Mouse (Mus musculus): ENCODE data around the gene Galk1.

Galk1 gene

DNA sequence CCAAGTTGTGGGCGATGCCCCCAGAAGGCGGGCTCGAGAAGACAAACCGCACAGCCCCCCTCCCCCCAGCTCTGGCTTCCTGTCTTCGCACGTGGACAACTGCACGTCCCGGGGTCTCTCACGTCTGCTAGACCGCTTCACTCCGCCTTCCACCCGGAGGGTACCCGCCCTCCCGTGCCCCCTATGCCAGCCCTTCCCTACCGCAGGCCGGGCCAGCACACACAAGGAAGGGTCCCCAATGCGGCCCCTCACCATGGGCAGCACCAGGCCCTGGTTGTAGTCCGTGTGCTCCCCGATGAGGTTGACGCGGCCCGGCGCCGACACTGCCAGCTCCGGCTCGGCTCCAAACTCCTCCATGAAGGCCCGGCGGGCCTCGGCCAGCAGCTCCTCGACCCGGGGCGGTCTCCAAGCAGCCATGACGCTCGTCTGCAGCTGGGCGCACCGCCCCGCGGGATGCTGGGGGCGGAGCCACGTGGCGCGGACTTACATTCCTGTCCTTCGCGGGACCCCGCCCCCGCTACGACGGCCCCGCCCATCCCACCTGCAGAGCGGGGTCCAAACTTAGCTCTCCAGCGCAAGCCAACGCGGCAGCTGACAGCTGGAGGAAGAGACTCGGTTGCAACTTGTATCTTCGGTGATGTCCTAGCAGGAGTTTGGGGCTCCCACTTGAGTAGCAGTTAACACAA is at the start of gene Galk1:
Gene Galk1 (minus strand): TSS at position 458 of the 686 bp plus-strand sequence.
- peak; percentile 95 for DNase-seq (ENCODE audit: low spot score)

DNA sequence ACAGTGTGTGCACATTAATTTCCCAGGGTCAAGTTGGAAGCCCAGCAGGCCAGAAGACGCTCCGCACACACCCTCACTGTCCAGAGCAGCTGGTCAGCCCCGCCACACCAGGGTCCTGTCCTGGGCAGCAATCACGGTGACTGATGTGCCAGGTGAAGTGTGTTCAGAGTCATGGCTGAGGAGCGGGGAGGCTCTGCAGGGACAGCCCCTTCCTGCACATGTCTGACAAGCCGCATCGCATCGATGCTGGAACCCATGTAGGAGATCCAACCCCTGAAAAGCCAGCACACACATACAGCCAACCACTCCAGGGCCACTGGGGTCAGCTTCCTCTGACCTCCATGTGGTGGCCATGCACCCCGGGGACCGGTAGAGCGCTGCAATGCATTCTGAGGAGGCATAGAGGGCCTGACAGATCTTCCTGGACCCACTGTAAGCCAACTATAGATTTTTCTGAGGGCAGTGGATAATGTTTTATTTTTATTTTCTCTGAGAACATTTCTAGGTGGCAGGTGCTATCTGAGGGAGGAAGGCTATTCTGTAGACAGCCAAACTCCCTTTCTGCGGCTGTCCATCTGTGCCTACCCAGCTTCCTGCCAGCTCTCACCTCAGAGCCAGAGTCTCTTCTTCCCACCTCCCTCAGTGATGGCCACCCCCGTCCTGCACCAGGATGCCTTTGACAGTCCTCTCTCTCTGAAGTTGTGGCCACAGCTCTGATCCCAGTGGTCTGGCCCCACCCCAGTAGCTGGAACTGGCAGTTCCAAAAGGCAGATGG is 49.3 kb upstream of the Galk1 start:
- DNase-seq (ENCODE audit: low spot score) = no peak

GRCm38 (mm10) chr11:116060596-116060995 is 48.1 kb upstream of the Galk1 start:
- no peak for DNase-seq (ENCODE audit: low spot score)

DNA sequence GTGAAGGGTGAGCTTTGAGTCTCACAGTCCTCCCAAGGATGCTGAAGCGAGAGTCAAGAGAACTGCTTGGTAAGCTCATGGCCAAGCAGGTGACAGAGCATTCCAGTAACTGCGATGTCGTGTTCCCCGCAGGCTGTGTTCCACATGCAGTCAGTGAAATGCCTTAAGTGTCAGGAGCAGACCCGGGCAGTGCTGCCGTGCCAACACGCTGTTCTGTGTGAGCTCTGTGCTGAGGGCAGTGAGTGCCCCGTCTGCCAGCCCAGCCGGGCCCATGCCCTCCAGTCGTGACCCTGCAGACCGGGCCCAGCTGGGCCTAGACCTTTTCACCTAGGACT is 47.1 kb upstream of the Galk1 start:
- no peak for DNase-seq (ENCODE audit: low spot score)

GRCm38 (mm10) chr11:116058868-116059690 is 46.6 kb upstream of the Galk1 start:
- peak; percentile 45 for DNase-seq (ENCODE audit: low spot score)

DNA sequence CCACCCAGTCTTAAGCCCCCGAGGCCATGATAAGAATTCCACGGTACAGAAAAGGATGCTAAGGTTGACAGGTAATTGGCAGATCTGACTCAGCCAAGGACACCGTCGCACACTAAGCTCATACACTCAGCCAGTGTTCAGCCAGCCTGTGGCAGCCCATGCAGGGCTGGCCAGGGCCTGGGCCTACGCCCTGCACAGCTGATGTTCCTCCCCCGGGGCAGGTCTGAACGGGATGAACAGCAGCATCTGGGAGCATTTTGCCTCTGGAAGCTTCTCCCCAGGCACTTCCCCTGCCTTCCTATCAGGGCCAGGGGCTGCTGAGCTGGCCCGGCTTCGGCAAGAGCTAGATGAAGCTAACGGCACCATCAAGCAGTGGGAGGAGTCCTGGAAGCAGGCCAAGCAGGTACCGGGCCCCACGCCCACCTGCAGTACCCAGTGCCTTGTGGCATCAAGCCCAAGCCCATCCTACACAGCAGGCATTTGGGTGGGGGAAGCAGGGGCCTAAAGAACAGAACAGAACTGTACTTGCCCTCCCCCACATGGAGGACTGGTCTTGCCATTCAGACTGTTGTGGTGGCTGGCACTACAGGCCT is 45.6 kb upstream of the Galk1 start:
- DNase-seq (ENCODE audit: low spot score) = peak; percentile 73

DNA sequence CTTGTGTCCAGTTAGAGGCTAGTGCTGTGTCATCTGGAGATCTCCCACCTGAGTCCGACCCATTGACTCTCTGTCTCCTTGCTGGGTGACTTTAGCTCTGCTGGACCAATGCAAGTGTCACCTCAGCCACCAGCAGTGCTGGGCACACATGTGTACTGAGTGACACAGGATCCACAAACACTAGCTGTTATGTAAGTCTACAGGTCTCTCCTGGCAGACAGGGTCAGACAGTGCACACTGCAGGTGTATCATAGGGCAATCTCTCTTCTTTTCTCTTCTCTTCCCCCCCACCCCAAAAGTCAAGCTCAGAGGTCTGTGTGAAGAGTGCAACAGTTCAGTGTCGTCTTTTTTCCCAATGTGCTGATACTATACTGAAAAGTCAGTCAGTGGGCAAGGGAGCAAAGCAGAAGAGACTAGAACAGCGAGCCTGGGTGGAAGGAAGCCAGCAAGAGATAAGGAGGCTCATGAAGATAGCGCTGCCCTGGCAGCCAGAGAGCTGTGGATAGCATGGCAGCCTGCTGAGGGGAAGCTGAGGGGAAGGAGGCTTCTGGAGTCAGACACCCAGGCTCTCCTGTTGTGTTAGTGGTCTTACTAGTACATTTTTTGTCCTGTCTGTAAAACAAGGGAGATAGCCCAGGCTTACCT is 44.8 kb upstream of the Galk1 start:
- DNase-seq (ENCODE audit: low spot score) = peak; percentile 49

DNA sequence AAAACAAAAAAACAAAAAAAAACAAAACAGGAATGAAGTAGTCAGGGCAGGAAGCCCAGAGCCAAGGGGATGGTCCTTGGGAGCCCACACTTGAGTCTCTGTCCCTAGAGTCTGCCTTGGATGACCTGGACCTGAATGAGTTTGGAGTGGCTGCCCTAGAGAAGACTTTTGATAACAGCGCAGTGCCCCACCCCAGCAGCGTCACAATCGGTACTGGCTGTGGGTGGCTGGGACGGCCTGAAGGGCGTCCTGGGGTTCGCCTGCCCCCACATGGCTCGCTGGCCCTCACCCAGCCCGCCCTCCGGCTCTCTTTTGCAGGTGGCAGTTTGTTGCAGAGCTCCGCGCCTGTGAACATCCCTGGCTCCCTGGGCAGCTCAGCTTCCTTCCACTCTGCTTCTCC is 43.4 kb upstream of the Galk1 start:
- DNase-seq (ENCODE audit: low spot score) = peak; percentile 44

DNA sequence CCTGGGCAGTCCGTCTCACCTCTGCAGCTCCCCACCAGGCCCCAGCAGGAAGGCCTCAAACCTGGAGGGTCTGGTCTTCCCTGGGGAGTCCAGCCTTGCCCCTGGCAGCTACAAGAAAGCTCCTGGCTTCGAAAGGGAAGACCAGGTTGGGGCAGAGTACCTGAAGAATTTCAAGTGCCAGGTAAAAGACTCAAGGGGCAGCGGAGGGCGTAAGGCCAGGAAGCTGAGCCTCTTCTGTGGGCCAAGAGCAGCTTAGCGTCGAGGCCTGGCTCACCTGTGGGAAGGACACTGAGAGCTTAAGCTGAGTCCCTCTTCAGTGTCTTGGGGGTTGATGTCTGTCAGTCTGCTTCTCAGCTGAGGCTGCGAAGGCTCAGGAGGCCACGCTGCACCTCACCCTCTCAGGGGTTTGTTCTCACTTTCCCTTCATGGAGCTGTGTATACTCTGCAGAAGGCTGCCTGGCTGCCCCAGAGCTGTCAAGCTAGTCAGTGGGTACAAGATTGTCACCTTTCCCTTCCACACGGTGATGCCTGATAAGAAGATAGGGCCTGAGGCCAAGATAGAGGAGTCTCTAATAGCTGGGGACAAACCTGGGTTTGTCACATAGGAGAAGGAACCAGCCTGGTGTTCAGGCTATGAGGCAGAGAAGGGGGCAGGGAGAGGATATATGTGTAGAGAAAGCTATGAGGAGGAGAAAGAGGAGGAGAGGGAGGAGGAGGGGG is 41.2 kb upstream of the Galk1 start:
- DNase-seq (ENCODE audit: low spot score) = no peak

GRCm38 (mm10) chr11:116050196-116050595 is 37.7 kb upstream of the Galk1 start:
- peak; percentile 44 for DNase-seq (ENCODE audit: low spot score)

DNA sequence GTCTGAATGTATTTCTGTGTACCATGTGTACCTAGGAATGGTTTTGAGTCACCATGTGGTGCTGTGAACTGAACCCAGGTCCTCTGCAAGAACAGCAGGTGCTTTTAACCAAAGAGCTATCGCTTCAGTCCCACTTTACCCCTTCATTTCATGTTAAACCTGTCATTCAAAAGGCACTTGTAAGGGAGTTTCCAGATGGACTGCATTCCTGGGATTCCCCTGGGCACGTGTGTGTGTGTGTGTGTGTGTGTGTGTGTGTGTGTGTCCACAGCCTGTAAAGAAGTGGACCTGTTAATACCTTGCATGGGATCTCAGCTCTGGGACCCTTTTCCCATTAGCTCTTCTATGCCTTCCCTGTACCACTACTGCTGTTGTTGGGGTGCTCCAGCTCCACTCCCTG is 37.1 kb upstream of the Galk1 start:
- DNase-seq (ENCODE audit: low spot score) = no peak

DNA sequence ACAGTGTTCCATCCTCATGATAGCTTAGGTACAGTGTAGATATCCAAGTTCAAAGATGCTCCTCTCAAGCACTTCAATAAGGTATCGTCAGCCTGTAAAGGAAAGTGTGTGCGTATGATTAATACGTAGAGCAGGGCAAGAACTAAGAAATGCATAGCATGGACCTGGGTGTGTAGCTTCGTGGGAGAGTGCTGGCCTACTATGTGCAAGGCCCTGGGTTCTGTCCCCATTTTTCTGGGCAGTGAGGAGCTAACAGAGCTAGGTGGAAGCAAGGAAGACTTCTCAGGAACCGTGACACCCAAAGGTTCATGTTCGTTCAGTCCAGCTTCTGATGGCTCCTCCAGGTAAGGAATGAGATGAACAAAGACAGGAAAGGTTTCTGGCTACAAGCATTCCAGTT is 32.7 kb upstream of the Galk1 start:
- DNase-seq (ENCODE audit: low spot score) = no peak

DNA sequence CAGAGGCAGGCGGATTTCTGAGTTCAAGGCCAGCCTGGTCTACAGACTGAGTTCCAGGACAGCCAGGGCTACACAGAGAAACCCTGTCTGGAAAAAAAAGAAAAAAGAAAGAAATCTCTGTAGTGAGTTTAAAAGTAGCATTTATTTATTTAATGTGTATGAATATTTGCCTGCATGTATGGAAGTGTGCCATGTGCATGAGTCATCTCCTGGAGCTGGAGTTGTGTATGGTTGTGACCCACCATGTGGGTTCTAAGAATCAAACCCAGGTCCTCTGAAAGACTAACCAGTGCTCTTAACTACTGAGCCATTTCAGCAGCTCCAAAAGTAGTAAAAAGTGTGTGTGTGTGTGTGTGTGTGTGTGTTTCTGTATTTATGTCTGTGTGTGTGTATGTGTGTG is 30.8 kb upstream of the Galk1 start:
- DNase-seq (ENCODE audit: low spot score) = no peak

DNA sequence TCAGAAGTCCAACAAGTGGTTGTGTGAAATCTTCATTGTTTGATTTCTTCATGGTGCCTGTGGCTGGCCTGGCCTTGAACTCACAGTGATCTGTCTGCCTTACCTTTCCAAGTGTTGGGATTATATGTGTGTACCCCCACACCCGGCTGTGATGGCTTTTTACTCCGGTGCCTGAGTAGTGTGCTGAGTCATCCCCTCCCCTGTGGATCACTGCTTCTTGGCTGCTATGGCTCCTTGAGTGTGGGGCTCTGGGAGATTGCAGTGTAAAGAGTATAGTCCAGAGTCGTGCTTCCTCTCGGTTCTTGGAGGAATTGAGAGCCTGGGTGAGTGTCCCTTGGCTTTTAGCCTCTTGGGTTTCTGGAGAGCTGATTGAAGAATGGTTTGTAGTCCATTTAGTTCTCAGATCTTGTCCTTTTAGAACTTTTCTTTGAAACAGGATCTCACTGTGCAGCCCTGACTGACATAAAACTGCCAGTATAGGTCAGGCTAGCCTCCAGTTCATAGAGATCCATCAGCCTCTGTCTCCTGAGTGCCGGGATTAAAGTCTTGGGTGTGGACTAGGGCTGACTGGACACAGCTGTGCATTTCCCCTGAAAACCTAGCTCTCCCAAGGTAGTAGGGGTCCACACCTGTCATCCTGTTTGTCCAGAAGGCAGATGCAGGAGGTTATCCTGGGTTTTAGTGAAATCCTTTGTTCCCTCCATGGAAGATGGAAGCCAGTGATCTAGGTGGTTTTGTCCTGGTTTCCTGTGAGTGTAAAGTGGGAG is 30.0 kb upstream of the Galk1 start:
- no peak for DNase-seq (ENCODE audit: low spot score)

DNA sequence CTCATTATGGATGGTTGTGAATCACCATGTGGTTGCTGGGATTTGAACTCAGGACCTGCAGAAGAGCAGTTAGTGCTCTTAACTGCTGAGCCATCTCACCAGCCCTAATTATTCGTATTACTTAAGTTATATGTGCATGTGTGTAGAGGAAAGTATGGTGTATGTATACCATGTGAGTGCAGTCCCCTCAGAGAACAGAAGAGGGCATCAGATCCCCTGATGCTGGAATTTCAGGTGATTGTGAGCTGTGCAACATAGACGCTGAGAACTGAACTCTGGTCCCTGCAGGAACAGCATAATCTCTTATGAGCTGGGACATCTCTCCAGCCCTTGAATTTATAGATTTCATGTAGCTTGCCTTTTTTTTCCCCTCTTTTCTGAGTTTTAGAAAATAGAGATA is 29.3 kb upstream of the Galk1 start:
- no peak for DNase-seq (ENCODE audit: low spot score)

DNA sequence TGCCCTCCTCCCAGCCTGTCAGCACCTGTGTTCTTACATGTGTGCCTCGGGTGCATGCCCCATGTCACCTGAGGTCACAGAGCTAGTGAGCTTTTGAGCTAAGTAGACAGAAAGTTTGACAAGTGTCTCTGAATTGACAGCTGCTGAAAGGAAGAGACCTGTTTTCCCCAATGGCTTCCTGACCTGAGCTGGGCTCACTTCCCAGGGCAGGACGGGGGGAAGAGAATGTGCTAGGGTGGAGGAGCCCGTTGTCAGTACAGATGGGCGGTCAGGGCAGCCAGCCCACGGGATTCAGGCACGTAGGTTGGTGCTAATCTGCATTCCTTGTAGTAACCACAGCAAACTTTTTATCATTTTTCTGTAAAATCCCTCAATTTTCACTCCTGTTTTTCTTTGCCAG is 28.1 kb upstream of the Galk1 start:
- no peak for DNase-seq (ENCODE audit: low spot score)

GRCm38 (mm10) chr11:116037826-116038225 is 25.3 kb upstream of the Galk1 start:
- DNase-seq (ENCODE audit: low spot score) = no peak

DNA sequence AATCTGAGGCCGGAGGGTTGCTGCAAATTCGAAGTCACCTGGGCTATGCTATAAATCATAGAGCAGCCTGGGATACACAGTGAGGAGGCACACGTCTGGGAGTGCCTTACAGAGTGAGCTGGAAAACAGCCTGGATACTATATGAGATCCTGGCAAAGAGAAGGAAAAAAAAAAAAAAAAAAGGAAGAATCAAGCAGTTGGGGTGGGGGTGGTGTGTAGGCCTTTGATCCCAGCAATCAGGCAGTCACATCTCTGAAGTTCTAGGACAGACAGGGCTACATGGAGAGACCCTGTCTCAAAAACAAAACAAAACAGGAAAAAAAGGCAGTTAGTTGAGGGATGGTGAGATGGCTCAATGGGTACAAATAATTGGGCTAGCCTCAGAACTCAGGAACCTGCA is 24.2 kb upstream of the Galk1 start:
- no peak for DNase-seq (ENCODE audit: low spot score)

DNA sequence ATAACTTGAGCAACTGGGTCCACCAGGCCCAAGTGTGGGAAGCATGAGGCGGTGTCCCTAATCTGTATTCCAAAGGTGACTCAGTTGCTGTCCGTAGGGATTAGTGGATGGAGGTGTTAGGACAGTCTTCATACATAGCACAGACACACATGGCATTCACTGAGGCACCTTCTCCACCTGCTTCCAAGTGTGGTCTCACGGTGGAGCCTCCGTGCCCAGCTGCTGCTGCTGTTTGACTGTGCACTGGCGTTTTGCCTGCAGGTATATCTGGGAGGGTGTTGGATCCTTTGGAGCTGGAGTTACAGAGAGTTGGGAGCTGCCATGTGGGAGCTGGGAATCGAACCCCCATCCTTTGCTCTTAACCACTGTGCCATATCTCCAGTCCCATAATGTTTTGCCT is 22.1 kb upstream of the Galk1 start:
- DNase-seq (ENCODE audit: low spot score) = no peak

Measured in testis, postnatal 10 days (tissue).